Mouse (Mus musculus): ENCODE data around the gene St5. TPM values are rescaled to one million over a fixed set of nuclear protein-coding genes. Genes with fewer than 3 reads are reported as not detected.
A peak's percentile ranks its signal among the peaks of the same experiment; 100 is the strongest.

Gene St5
- polyA plus RNA-seq, 1 experiment from 2014 or later, result 50.5 TPM

- Histone ChIP-seq H3K4me3 (no peak overlapping the region), H3K27ac (no peak overlapping the region), H3K4me1 (no peaks in the 10 kb centered on the region), H3K36me3 (no peaks in the 10 kb centered on the region), H3K9me3 (no peaks in the 10 kb centered on the region), H3K9ac (no peak overlapping the region), H3K27me3 (no peaks in the 10 kb centered on the region), H3K4me2 (replicated peaks) (no peak overlapping the region)
- no peak for ATAC-seq (ENCODE audit: insufficient number of reproducible peaks, insufficient read depth, low FRiP score, low TSS enrichment)
- WGBS, result 79% methylated on average over 13 of the region's 13 CpGs
These were observed 8.6 kb downstream of the St5 start for GRCm38 (mm10) chr7:109694576-109695338.

GRCm38 (mm10) chr7:109690961-109691360 lies 12.4 kb downstream of the St5 start:
- 90% methylated on average over 5 of the region's 5 CpGs for WGBS
- Histone ChIP-seq H3K9ac (no peak overlapping the region), H3K27ac (no peak overlapping the region), H3K4me3 (no peak overlapping the region), H3K9me3 (no peaks in the 10 kb centered on the region), H3K36me3 (no peaks in the 10 kb centered on the region), H3K4me2 (replicated peaks) (no peak overlapping the region), H3K27me3 (no peaks in the 10 kb centered on the region), H3K4me1 (0 out of 2 replicates have a peak, but pooled peaks cover 10% of the 10 kb centered on the region)
- no peak for ATAC-seq (ENCODE audit: insufficient number of reproducible peaks, insufficient read depth, low FRiP score, low TSS enrichment)

GRCm38 (mm10) chr7:109690101-109690500 lies 13.3 kb downstream of the St5 start:
- no peaks in the 10 kb centered on the region for H3K36me3 ChIP-seq
- H3K27ac ChIP-seq, result no peak overlapping the region
- no peaks in the 10 kb centered on the region for H3K27me3 ChIP-seq
- no peak overlapping the region for H3K9ac ChIP-seq
- 0 out of 2 replicates have a peak, but pooled peaks cover 11% of the 10 kb centered on the region for H3K4me1 ChIP-seq
- H3K4me2 ChIP-seq (replicated peaks), result no peak overlapping the region
- H3K4me3 ChIP-seq, result no peak overlapping the region
- no peak for ATAC-seq (ENCODE audit: insufficient number of reproducible peaks, insufficient read depth, low FRiP score, low TSS enrichment)
- WGBS, result 92% methylated on average over 3 of the region's 3 CpGs
- no peaks in the 10 kb centered on the region for H3K9me3 ChIP-seq

GRCm38 (mm10) chr7:109686585-109687128 lies 16.7 kb downstream of the St5 start:
- H3K4me1 ChIP-seq, result 0 out of 2 replicates have a peak, but pooled peaks cover 11% of the 10 kb centered on the region
- no peak for ATAC-seq (ENCODE audit: insufficient number of reproducible peaks, insufficient read depth, low FRiP score, low TSS enrichment)
- no peak overlapping the region for H3K4me3 ChIP-seq
- H3K9me3 ChIP-seq, result no peaks in the 10 kb centered on the region
- WGBS, result 27% methylated on average over 9 of the region's 9 CpGs
- no peaks in the 10 kb centered on the region for H3K36me3 ChIP-seq
- no peak overlapping the region for H3K9ac ChIP-seq
- no peak overlapping the region for H3K4me2 ChIP-seq (replicated peaks)
- H3K27ac ChIP-seq, result no peak overlapping the region
- H3K27me3 ChIP-seq, result no peaks in the 10 kb centered on the region

- H3K4me3 ChIP-seq, result no peak overlapping the region
- H3K4me2 ChIP-seq (replicated peaks), result no peak overlapping the region
- 80% methylated on average over 1 of the region's 1 CpGs for WGBS
- H3K27me3 ChIP-seq, result no peaks in the 10 kb centered on the region
- ATAC-seq (ENCODE audit: insufficient number of reproducible peaks, insufficient read depth, low FRiP score, low TSS enrichment), result no peak
- no peak overlapping the region for H3K9ac ChIP-seq
- 0 out of 2 replicates have a peak, but pooled peaks cover under 1% of the 10 kb centered on the region for H3K4me1 ChIP-seq
- no peak overlapping the region for H3K27ac ChIP-seq
- H3K9me3 ChIP-seq, result no peaks in the 10 kb centered on the region
- no peaks in the 10 kb centered on the region for H3K36me3 ChIP-seq
These were observed 22.5 kb downstream of the St5 start for GRCm38 (mm10) chr7:109680879-109681278.

GRCm38 (mm10) chr7:109680284-109680683 lies 23.1 kb downstream of the St5 start:
- Histone ChIP-seq H3K9me3 (no peaks in the 10 kb centered on the region), H3K27me3 (no peaks in the 10 kb centered on the region)
- ATAC-seq (ENCODE audit: insufficient number of reproducible peaks, insufficient read depth, low FRiP score, low TSS enrichment), result no peak

GRCm38 (mm10) chr7:109674944-109675628 lies 28.3 kb downstream of the St5 start:
- H3K9me3 ChIP-seq, result no peaks in the 10 kb centered on the region
- H3K27me3 ChIP-seq, result no peaks in the 10 kb centered on the region
- ATAC-seq (ENCODE audit: insufficient number of reproducible peaks, insufficient read depth, low FRiP score, low TSS enrichment), result no peak
- no peak overlapping the region for H3K9ac ChIP-seq
- no peak overlapping the region for H3K4me3 ChIP-seq
- H3K4me1 ChIP-seq, result peaks cover 7% of the 10 kb centered on the region
- H3K4me2 ChIP-seq (replicated peaks), result no peak overlapping the region
- no peak overlapping the region for H3K27ac ChIP-seq
- WGBS, result 54% methylated on average over 4 of the region's 4 CpGs
- no peaks in the 10 kb centered on the region for H3K36me3 ChIP-seq

More at GRCm38 (mm10) chr7:109680284-109680683, 23.1 kb downstream of the St5 start:
- Histone ChIP-seq H3K4me1 (no peaks in the 10 kb centered on the region), H3K27ac (no peak overlapping the region), H3K36me3 (no peaks in the 10 kb centered on the region), H3K9ac (no peak overlapping the region), H3K4me3 (no peak overlapping the region), H3K4me2 (replicated peaks) (no peak overlapping the region)
- 88% methylated on average over 2 of the region's 2 CpGs for WGBS

GRCm38 (mm10) chr7:109671581-109672471 lies 31.6 kb downstream of the St5 start:
- H3K4me3 ChIP-seq, result peak overlapping the region; percentile 72
- H3K36me3 ChIP-seq, result no peaks in the 10 kb centered on the region
- H3K27ac ChIP-seq, result peak overlapping the region; percentile 99
- H3K9me3 ChIP-seq, result no peaks in the 10 kb centered on the region
- peak overlapping the region; percentile 63 for H3K4me2 ChIP-seq (replicated peaks)
- peak overlapping the region; percentile 86 for H3K9ac ChIP-seq
- WGBS, result under 1% methylated on average over 33 of the region's 44 CpGs
- peak; percentile 94 for ATAC-seq (ENCODE audit: insufficient number of reproducible peaks, insufficient read depth, low FRiP score, low TSS enrichment)
- H3K27me3 ChIP-seq, result no peaks in the 10 kb centered on the region
- peaks cover 14% of the 10 kb centered on the region for H3K4me1 ChIP-seq

- H3K4me1 ChIP-seq, result peaks cover 14% of the 10 kb centered on the region
- H3K36me3 ChIP-seq, result no peaks in the 10 kb centered on the region
- 65% methylated on average over 5 of the region's 5 CpGs for WGBS
- H3K27ac ChIP-seq, result no peak overlapping the region
- ATAC-seq (ENCODE audit: insufficient number of reproducible peaks, insufficient read depth, low FRiP score, low TSS enrichment), result no peak
- no peaks in the 10 kb centered on the region for H3K9me3 ChIP-seq
- peak overlapping the region; percentile 2; the same call in 1 of the 2 replicates for H3K4me3 ChIP-seq
- no peaks in the 10 kb centered on the region for H3K27me3 ChIP-seq
- no peak overlapping the region for H3K9ac ChIP-seq
- peak overlapping the region; percentile 63 for H3K4me2 ChIP-seq (replicated peaks)
These were observed 33.8 kb downstream of the St5 start for GRCm38 (mm10) chr7:109669426-109670170.

- WGBS, result 81% methylated on average over 5 of the region's 5 CpGs
- no peaks in the 10 kb centered on the region for H3K36me3 ChIP-seq
- H3K27me3 ChIP-seq, result no peaks in the 10 kb centered on the region
- H3K9ac ChIP-seq, result no peak overlapping the region
- no peak overlapping the region for H3K4me3 ChIP-seq
- ATAC-seq (ENCODE audit: insufficient number of reproducible peaks, insufficient read depth, low FRiP score, low TSS enrichment), result no peak
- peaks cover 12% of the 10 kb centered on the region for H3K4me1 ChIP-seq
- H3K9me3 ChIP-seq, result no peaks in the 10 kb centered on the region
- H3K27ac ChIP-seq, result no peak overlapping the region
- no peak overlapping the region for H3K4me2 ChIP-seq (replicated peaks)
These were observed 36.7 kb downstream of the St5 start for GRCm38 (mm10) chr7:109666664-109667063.
